Mouse (Mus musculus) midbrain, embryonic 15.5 days (tissue): ENCODE measurements at regions not wholly inside any gene's neighbourhood (a gene's known extent, or its start where the extent isn't known, plus 50 kb on each side); places are given as distances from the start of the nearest gene placed in this dataset.

Source experiments
- ATAC-seq: fragments of 200-750 bp; cut with Nextera tagmentation; replicated peaks from 2 replicates; pipeline ENCODE4 v1.8.0; 2017; ENCODE audit warnings: moderate TSS enrichment
- H3K27ac ChIP-seq: fragments of 300-500 bp; sonication (generic); 2 replicates; pipeline ENCODE4 v1.5.1; 2015; ENCODE audit warnings: mild to moderate bottlenecking, inconsistent platforms
- H3K27me3 ChIP-seq: fragments of 300-500 bp; sonication (generic); replicated peaks from 2 replicates; pipeline ENCODE4 v1.6.1; 2015; ENCODE audit warnings: inconsistent platforms
- H3K36me3 ChIP-seq: fragments of 300-500 bp; sonication (generic); replicated peaks from 2 replicates; pipeline ENCODE4 v1.6.1; 2015; ENCODE audit warnings: inconsistent platforms
- H3K4me1 ChIP-seq: fragments of 300-500 bp; sonication (generic); 2 replicates; pipeline ENCODE4 v1.6.1; 2015; ENCODE audit warnings: inconsistent platforms
- H3K4me2 ChIP-seq: fragments of 300-500 bp; sonication (generic); 2 replicates; pipeline ENCODE4 v1.6.1; 2015; ENCODE audit warnings: inconsistent platforms, mild to moderate bottlenecking, moderate library complexity
- H3K4me3 ChIP-seq: fragments of 300-500 bp; sonication (generic); 2 replicates; pipeline ENCODE4 v1.5.1; 2015; ENCODE audit warnings: mild to moderate bottlenecking, inconsistent platforms
- H3K9ac ChIP-seq: fragments of 300-500 bp; sonication (generic); 2 replicates; pipeline ENCODE4 v1.6.1; 2015; ENCODE audit warnings: mild to moderate bottlenecking, inconsistent platforms
- H3K9me3 ChIP-seq: fragments of 300-500 bp; sonication (generic); 2 replicates; pipeline ENCODE4 v1.6.1; 2016; ENCODE audit warnings: inconsistent platforms
- WGBS: fragments of 180-500 bp; shearing (Covaris S2); methylation state at CpG from one replicate; pipeline ENCODE4 v1.1.7; 2015; ENCODE audit warnings: mixed read lengths; 5-methylcytosine and 5-hydroxymethylcytosine counted together

GRCm38 (mm10) chr5:83991513-83991912, 425.7 kb downstream of the Epha5 start:
- WGBS = 69% methylated on average over 2 of the region's 2 CpGs
- peak; percentile 56; the same call in 1 of the 2 replicates for ATAC-seq

GRCm38 (mm10) chr5:83990679-83991498, 426.3 kb downstream of the Epha5 start:
- no peaks in the 10 kb centered on the region for H3K9me3 ChIP-seq
- H3K9ac ChIP-seq = no peak overlapping the region
- no peak overlapping the region for H3K4me3 ChIP-seq
- no peak overlapping the region for H3K4me2 ChIP-seq
- peak; percentile 65; the same call in 1 of the 2 replicates for ATAC-seq
- no peak overlapping the region for H3K27ac ChIP-seq
- peaks cover 9% of the 10 kb centered on the region; the same call in 1 of the 2 replicates for H3K4me1 ChIP-seq
- H3K36me3 ChIP-seq = no peaks in the 10 kb centered on the region
- WGBS = 27% methylated on average over 4 of the region's 4 CpGs
- H3K27me3 ChIP-seq = no peaks in the 10 kb centered on the region

More at GRCm38 (mm10) chr5:83991513-83991912, 425.7 kb downstream of the Epha5 start:
- H3K27ac ChIP-seq = no peak overlapping the region
- H3K36me3 ChIP-seq = no peaks in the 10 kb centered on the region
- H3K4me2 ChIP-seq = no peak overlapping the region
- H3K4me3 ChIP-seq = no peak overlapping the region
- no peaks in the 10 kb centered on the region for H3K27me3 ChIP-seq
- no peaks in the 10 kb centered on the region for H3K9me3 ChIP-seq
- no peak overlapping the region for H3K9ac ChIP-seq
- peaks cover 9% of the 10 kb centered on the region; the same call in 1 of the 2 replicates for H3K4me1 ChIP-seq

- H3K9me3 ChIP-seq = no peaks in the 10 kb centered on the region
- H3K36me3 ChIP-seq = no peaks in the 10 kb centered on the region
- no peak for ATAC-seq
- WGBS = 94% methylated on average over 2 of the region's 2 CpGs
- no peak overlapping the region for H3K4me3 ChIP-seq
- no peak overlapping the region for H3K27ac ChIP-seq
- no peak overlapping the region for H3K9ac ChIP-seq
- no peaks in the 10 kb centered on the region for H3K27me3 ChIP-seq
- H3K4me2 ChIP-seq = no peak overlapping the region
- H3K4me1 ChIP-seq = no peaks in the 10 kb centered on the region
Measured at GRCm38 (mm10) chr5:83961573-83961972, 455.6 kb downstream of the Epha5 start.

GRCm38 (mm10) chr5:83958800-83959199, 458.4 kb downstream of the Epha5 start:
- H3K4me2 ChIP-seq = no peak overlapping the region
- H3K36me3 ChIP-seq = no peaks in the 10 kb centered on the region
- no peaks in the 10 kb centered on the region for H3K27me3 ChIP-seq
- H3K27ac ChIP-seq = no peak overlapping the region
- no peaks in the 10 kb centered on the region for H3K9me3 ChIP-seq
- no peak for ATAC-seq
- H3K4me3 ChIP-seq = no peak overlapping the region
- no peak overlapping the region for H3K9ac ChIP-seq
- no peaks in the 10 kb centered on the region for H3K4me1 ChIP-seq
- WGBS = 85% methylated on average over 2 of the region's 2 CpGs

- Histone ChIP-seq H3K27me3 (no peaks in the 10 kb centered on the region), H3K27ac (no peak overlapping the region), H3K4me3 (no peak overlapping the region), H3K4me2 (no peak overlapping the region), H3K9ac (no peak overlapping the region), H3K36me3 (no peaks in the 10 kb centered on the region), H3K9me3 (no peaks in the 10 kb centered on the region), H3K4me1 (no peaks in the 10 kb centered on the region)
- WGBS = 76% methylated on average over 4 of the region's 4 CpGs
- no peak for ATAC-seq
Measured at GRCm38 (mm10) chr5:83958196-83958595, 459.0 kb downstream of the Epha5 start.
